Mouse (Mus musculus) olfactory bulb, adult 2 months (tissue): Measurements from ENCODE around the gene Foxc2.

Experiments
- CTCF ChIP-seq: fragments of 200-500 bp; IDR thresholded peaks from 2 replicates; pipeline ENCODE4 v1.5.1; 2012; ENCODE audit warnings: low read depth, mild to moderate bottlenecking, low read length, moderate library complexity; ENCODE audit not compliant: insufficient read depth
- POLR2A ChIP-seq: fragments of 200-500 bp; IDR thresholded peaks from 2 replicates; pipeline ENCODE4 v1.6.1; 2012; ENCODE audit warnings: mild to moderate bottlenecking, low read depth, low read length, moderate library complexity; ENCODE audit not compliant: insufficient read depth

DNA sequence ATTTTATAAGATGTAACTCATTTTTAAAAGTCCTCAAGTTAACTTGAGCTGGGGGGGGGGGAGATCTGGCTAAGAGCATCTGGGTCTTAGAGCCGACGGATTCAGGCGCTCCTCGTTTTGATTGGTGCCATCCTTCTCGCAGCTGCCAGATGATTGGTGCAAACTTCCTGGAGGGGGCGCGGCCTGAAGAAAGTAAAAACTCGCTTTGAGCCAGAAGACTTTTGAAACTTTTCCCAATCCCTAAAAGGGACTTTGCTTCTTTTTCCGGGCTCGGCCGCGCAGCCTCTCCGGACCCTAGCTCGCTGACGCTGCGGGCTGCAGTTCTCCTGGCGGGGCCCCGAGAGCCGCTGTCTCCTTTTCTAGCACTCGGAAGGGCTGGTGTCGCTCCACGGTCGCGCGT is at the start of gene Foxc2:
- TF ChIP-seq CTCF: no peak
- no peak for TF ChIP-seq POLR2A
